Mouse (Mus musculus) MEL (cell line): Measurements from ENCODE around the gene Zfp771. TPM values are rescaled to one million over a fixed set of nuclear protein-coding genes. Genes with fewer than 3 reads are reported as not detected.

Experiments used
- DNase-seq: peaks from one replicate; pipeline ENCODE4 v3.0.0; 2011; ENCODE audit warnings: low read depth, low spot score
- H3K27ac ChIP-seq: 2 replicates; pipeline ENCODE4 v1.5.1; 2012; ENCODE audit warnings: low read depth, mild to moderate bottlenecking, control low read depth, low read length, moderate library complexity; ENCODE audit not compliant: control insufficient read depth
- H3K27me3 ChIP-seq, 2 experiments: fragments of 150-350 bp in 1 of 2; sonication (generic) in 1 of 2; 2 replicates each; pipeline ENCODE4 v1.6.1; 2012; ENCODE audit warnings: low read length in 2 of 2, mild to moderate bottlenecking in 2 of 2, improper control_type of control experiment in 1 of 2, moderate library complexity in 1 of 2; ENCODE audit not compliant: insufficient read depth in 2 of 2, control insufficient read depth in 1 of 2
- H3K36me3 ChIP-seq, 2 experiments: 2 replicates each; pipeline ENCODE4 v1.6.1; 2012 to 2014; ENCODE audit warnings: low read length in 2 of 2, improper control_type of control experiment in 1 of 2, inconsistent platforms in 1 of 2, mild to moderate bottlenecking in 1 of 2; ENCODE audit not compliant: insufficient read depth in 2 of 2, control insufficient read depth in 1 of 2
- H3K4me1 ChIP-seq, 2 experiments: fragments of 150-350 bp in 1 of 2; sonication (generic) in 1 of 2; 2 replicates each; pipeline ENCODE4 v1.6.1; 2012; ENCODE audit warnings: low read length in 2 of 2, improper control_type of control experiment in 1 of 2, mild to moderate bottlenecking in 1 of 2; ENCODE audit not compliant: insufficient read depth in 2 of 2, control insufficient read depth in 1 of 2
- H3K4me3 ChIP-seq, 2 experiments: fragments of 150-350 bp in 1 of 2; sonication (generic) in 1 of 2; 2 replicates each; pipeline ENCODE4 v1.5.1; 2012; ENCODE audit warnings: low read depth in 2 of 2, low read length in 2 of 2, mild to moderate bottlenecking in 2 of 2, moderate library complexity in 2 of 2, control low read depth in 1 of 2, improper control_type of control experiment in 1 of 2; ENCODE audit not compliant: control insufficient read depth in 1 of 2, insufficient read depth in 1 of 2
- H3K79me2 ChIP-seq: 2 replicates; pipeline ENCODE4 v1.6.1; 2012; ENCODE audit warnings: mild to moderate bottlenecking, low read length, moderate library complexity; ENCODE audit not compliant: control insufficient read depth, poor library complexity, insufficient read depth
- H3K9ac ChIP-seq: 2 replicates; pipeline ENCODE4 v1.6.1; 2012; ENCODE audit warnings: low read depth, mild to moderate bottlenecking, control low read depth, low read length, moderate library complexity; ENCODE audit not compliant: control insufficient read depth, poor library complexity, severe bottlenecking
- H3K9me3 ChIP-seq: fragments of 150-350 bp; sonication (generic); replicated peaks from 2 replicates; pipeline ENCODE4 v1.6.1; 2012; ENCODE audit warnings: mild to moderate bottlenecking, low read length, improper control_type of control experiment, moderate library complexity; ENCODE audit not compliant: insufficient read depth
- BHLHE40 ChIP-seq: IDR thresholded peaks from 2 replicates; pipeline ENCODE4 v1.6.1; 2012; ENCODE audit warnings: low read depth, mild to moderate bottlenecking, inconsistent platforms, low read length, improper control_type of control experiment, borderline replicate concordance
- CHD2 ChIP-seq: IDR thresholded peaks from 2 replicates; pipeline ENCODE4 v1.6.1; 2011; ENCODE audit warnings: low read length, improper control_type of control experiment
- CTCF ChIP-seq, 3 experiments: IDR thresholded peaks in 2 of 3; conservative IDR thresholded peaks in 1 of 3; 2 replicates each; pipeline ENCODE4 v1.5.1; 2011 to 2012; ENCODE audit warnings: low read length in 3 of 3, low read depth in 2 of 3, mild to moderate bottlenecking in 2 of 3, improper control_type of control experiment in 1 of 3, inconsistent platforms in 1 of 3, mixed read lengths in 1 of 3, moderate library complexity in 1 of 3; ENCODE audit not compliant: control insufficient read depth in 1 of 3, insufficient read depth in 1 of 3, poor library complexity in 1 of 3, severe bottlenecking in 1 of 3
- ELF1 ChIP-seq: IDR thresholded peaks from 2 replicates; pipeline ENCODE4 v1.6.1; 2014; ENCODE audit warnings: low read depth, mild to moderate bottlenecking, inconsistent platforms, low read length, improper control_type of control experiment, moderate library complexity
- GABPA ChIP-seq: IDR thresholded peaks from 2 replicates; pipeline ENCODE4 v1.6.1; 2012; ENCODE audit warnings: low read depth, mild to moderate bottlenecking, inconsistent platforms, low read length, improper control_type of control experiment, moderate library complexity
- GATA1 ChIP-seq: IDR thresholded peaks from 2 replicates; pipeline ENCODE4 v1.6.1; 2011; ENCODE audit warnings: low read depth, low read length, improper control_type of control experiment
- HCFC1 ChIP-seq: IDR thresholded peaks from 2 replicates; pipeline ENCODE4 v1.6.1; 2012; ENCODE audit warnings: low read depth, mild to moderate bottlenecking, inconsistent platforms, low read length, improper control_type of control experiment, moderate library complexity
- JUND ChIP-seq: IDR thresholded peaks from 2 replicates; pipeline ENCODE4 v1.6.1; 2011; ENCODE audit warnings: low read depth, mild to moderate bottlenecking, improper control_type of control experiment, low read length
- KAT2A ChIP-seq: conservative IDR thresholded peaks from 2 replicates; pipeline ENCODE4 v1.6.1; 2012; ENCODE audit warnings: low read depth, low read length, improper control_type of control experiment, inconsistent platforms
- MAFK ChIP-seq: IDR thresholded peaks from 2 replicates; pipeline ENCODE4 v1.6.1; 2011; ENCODE audit warnings: low read depth, mild to moderate bottlenecking, low read length, improper control_type of control experiment, borderline replicate concordance
- MAX ChIP-seq: IDR thresholded peaks from 2 replicates; pipeline ENCODE4 v1.6.1; 2011; ENCODE audit warnings: low read length, improper control_type of control experiment
- MAZ ChIP-seq: IDR thresholded peaks from 2 replicates; pipeline ENCODE4 v1.6.1; 2012; ENCODE audit warnings: low read depth, mild to moderate bottlenecking, inconsistent platforms, low read length, improper control_type of control experiment
- MXI1 ChIP-seq: IDR thresholded peaks from 2 replicates; pipeline ENCODE4 v1.6.1; 2011; ENCODE audit warnings: mild to moderate bottlenecking, low read depth, low read length, improper control_type of control experiment
- MYB ChIP-seq: IDR thresholded peaks from 2 replicates; pipeline ENCODE4 v1.6.1; 2011; ENCODE audit warnings: mild to moderate bottlenecking, low read depth, low read length, improper control_type of control experiment
- MYC ChIP-seq: IDR thresholded peaks from 2 replicates; pipeline ENCODE4 v1.6.1; 2011; ENCODE audit warnings: low read depth, mild to moderate bottlenecking, low read length, improper control_type of control experiment, moderate library complexity
- NELFE ChIP-seq: IDR thresholded peaks from 2 replicates; pipeline ENCODE4 v1.6.1; 2011; ENCODE audit warnings: low read depth, low read length, improper control_type of control experiment
- NRF1 ChIP-seq: IDR thresholded peaks from 2 replicates; pipeline ENCODE4 v1.6.1; 2014; ENCODE audit warnings: low read depth, mild to moderate bottlenecking, inconsistent platforms, low read length, improper control_type of control experiment, moderate library complexity; ENCODE audit not compliant: poor library complexity, insufficient read depth, severe bottlenecking
- POLR2AphosphoS2 ChIP-seq: IDR thresholded peaks from 2 replicates; pipeline ENCODE4 v1.6.1; 2011; ENCODE audit warnings: low read length, improper control_type of control experiment
- RAD21 ChIP-seq: IDR thresholded peaks from 2 replicates; pipeline ENCODE4 v1.6.1; 2011; ENCODE audit warnings: mild to moderate bottlenecking, low read depth, low read length, improper control_type of control experiment
- RCOR1 ChIP-seq: IDR thresholded peaks from 2 replicates; pipeline ENCODE4 v1.6.1; 2012; ENCODE audit warnings: low read depth, mild to moderate bottlenecking, inconsistent platforms, low read length, improper control_type of control experiment
- TBP ChIP-seq: IDR thresholded peaks from 2 replicates; pipeline ENCODE4 v1.8.0; 2011; ENCODE audit warnings: low read depth, low read length, improper control_type of control experiment
- TCF12 ChIP-seq: IDR thresholded peaks from 2 replicates; pipeline ENCODE4 v1.6.1; 2014; ENCODE audit warnings: low read depth, mild to moderate bottlenecking, inconsistent platforms, low read length, improper control_type of control experiment, moderate library complexity
- UBTF ChIP-seq: IDR thresholded peaks from 2 replicates; pipeline ENCODE4 v1.6.1; 2012; ENCODE audit warnings: low read depth, mild to moderate bottlenecking, inconsistent platforms, low read length, improper control_type of control experiment, moderate library complexity, borderline replicate concordance; ENCODE audit not compliant: insufficient read depth
- USF2 ChIP-seq, 2 experiments: IDR thresholded peaks; 2 replicates each; pipeline ENCODE4 v1.6.1; 2011 to 2012; ENCODE audit warnings: improper control_type of control experiment in 2 of 2, low read length in 2 of 2, borderline replicate concordance in 1 of 2, inconsistent platforms in 1 of 2, low read depth in 1 of 2, mild to moderate bottlenecking in 1 of 2; ENCODE audit not compliant: insufficient read depth in 1 of 2
- ZC3H11A ChIP-seq: IDR thresholded peaks from 2 replicates; pipeline ENCODE4 v1.6.1; 2012; ENCODE audit warnings: low read depth, mild to moderate bottlenecking, inconsistent platforms, low read length, improper control_type of control experiment
- ZKSCAN1 ChIP-seq: IDR thresholded peaks from 2 replicates; pipeline ENCODE4 v1.6.1; 2012; ENCODE audit warnings: low read depth, mild to moderate bottlenecking, inconsistent platforms, low read length, improper control_type of control experiment, moderate library complexity
- polyA plus RNA-seq, 2 experiments: library from polyadenylated mRNA; stranded (reverse) in 1 of 2; unstranded in 1 of 2; fragments of >175 nt in 1 of 2; fragments of >200 nt in 1 of 2; gene quantifications; 2 replicates each; pipeline versions ENCODE4 v1.2.1 to v1.2.4; 2012; ENCODE audit warnings: low replicate concordance in 2 of 2, low read depth in 1 of 2; ENCODE audit not compliant: insufficient read length in 2 of 2, insufficient read depth in 1 of 2, missing spikeins in 1 of 2
- total RNA-seq: library from RNA; depleted of rRNA; stranded (reverse); fragments of 300-350 nt; gene quantifications from 2 replicates; pipeline ENCODE4 v1.2.3, GENCODE M21; 2012

Zfp771 gene
- total and polyA plus RNA-seq, 3 experiments = 33.4 to 58.3 TPM; not detected in 1

GRCm38 (mm10) chr7:127232622-127233367, 11.3 kb upstream of the Zfp771 start, which contains the start of the genes Zfp553 and Sept1 (continued):
- TF ChIP-seq HCFC1 (peak; percentile 78), USF2 (IDR thresholded peaks at IDR 0.05; ENCODE audit: borderline replicate concordance in 1 of 2, insufficient read depth in 1 of 2, low read depth in 1 of 2, low read length in 2 of 2) (no peak), ZC3H11A (no peak)

DNA sequence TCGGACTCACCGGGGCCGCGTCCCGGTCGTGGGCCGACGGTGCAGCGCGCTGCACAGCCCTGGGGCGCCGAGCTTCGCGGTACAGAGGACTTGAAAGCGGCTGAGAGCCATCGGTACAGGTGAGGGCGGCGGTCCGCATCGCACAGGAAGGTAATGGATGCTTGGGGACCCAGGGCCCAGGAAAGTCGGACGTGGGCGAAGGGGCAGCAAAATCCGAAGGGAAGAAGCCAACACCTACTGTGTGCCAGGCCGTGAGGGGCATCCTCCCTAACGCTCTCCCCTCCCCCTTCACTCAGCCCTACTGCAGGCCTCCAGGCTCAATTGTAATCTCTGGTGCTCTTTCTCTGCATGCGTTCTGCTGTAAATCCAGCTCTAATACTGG, 10.7 kb upstream of the Zfp771 start:
- Histone ChIP-seq H3K27ac (peak overlapping the region; percentile 74), H3K27me3 (no peaks in the 10 kb centered on the region), H3K79me2 (peaks cover 37% of the 10 kb centered on the region), H3K36me3 (peaks cover 0 to 14% of the 10 kb centered on the region in 2 experiments; a peak in 3 of 4 replicates), H3K4me1 (peaks cover 2 to 20% of the 10 kb centered on the region in 2 experiments; a peak in 3 of 4 replicates), H3K4me3 (peak overlapping the region; percentile 80 to 83), H3K9ac (peak overlapping the region; percentile 94), H3K9me3 (no peaks in the 10 kb centered on the region)
- peak; percentile 71 for DNase-seq
- no peak for TF ChIP-seq HCFC1
- TF ChIP-seq CTCF (IDR thresholded peaks at IDR 0.05 in 2 of 3, conservative IDR thresholded peaks at IDR 0.05 in 1 of 3; ENCODE audit: control insufficient read depth in 1 of 3, insufficient read depth in 1 of 3, low read depth in 2 of 3, low read length in 3 of 3, poor library complexity in 1 of 3, severe bottlenecking in 1 of 3) = no peak
- no peak for TF ChIP-seq RAD21
- peak; percentile 91 for TF ChIP-seq ZKSCAN1
- TF ChIP-seq MXI1 = peak; percentile 15; the same call in 1 of the 2 replicates
- no peak for TF ChIP-seq RCOR1
- no peak for TF ChIP-seq POLR2AphosphoS2
- TF ChIP-seq UBTF = no peak
- no peak for TF ChIP-seq NELFE
- TF ChIP-seq MAFK = no peak
- no peak for TF ChIP-seq GABPA
- TF ChIP-seq MAZ = no peak
- no peak for TF ChIP-seq GATA1
- TF ChIP-seq KAT2A = no peak
- no peak for TF ChIP-seq MAX
- TF ChIP-seq, all 39 proteins: peak for 2

DNA sequence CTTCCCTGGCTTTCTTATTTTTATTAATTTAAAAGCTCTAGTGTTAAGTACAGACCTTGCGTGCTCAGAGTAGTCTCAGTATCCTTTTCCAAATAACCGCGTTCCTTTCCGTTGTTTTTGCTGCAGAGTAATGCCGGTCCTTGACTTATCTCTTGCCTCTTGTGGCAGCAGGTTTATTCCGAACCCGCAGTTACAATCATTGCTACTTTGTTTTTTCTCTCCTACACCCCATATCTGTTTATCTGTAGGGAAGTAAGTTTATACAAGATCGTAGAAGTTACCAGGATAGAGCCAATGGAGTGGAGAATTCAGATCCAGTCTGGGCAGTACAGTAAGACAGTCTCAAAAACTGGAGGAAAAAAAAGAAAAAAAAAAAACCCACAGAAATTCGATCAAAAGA, 10.3 kb upstream of the Zfp771 start:
- Histone ChIP-seq H3K27ac (peak overlapping the region; percentile 74), H3K4me1 (peaks cover 2 to 18% of the 10 kb centered on the region in 2 experiments; a peak in 3 of 4 replicates), H3K79me2 (peaks cover 37% of the 10 kb centered on the region), H3K9me3 (no peaks in the 10 kb centered on the region), H3K36me3 (peaks cover 0 to 14% of the 10 kb centered on the region in 2 experiments; a peak in 3 of 4 replicates), H3K9ac (peak overlapping the region; percentile 94), H3K4me3 (peak overlapping the region; percentile 80 to 83), H3K27me3 (no peaks in the 10 kb centered on the region)
- DNase-seq = peak; percentile 73
- no peak for TF ChIP-seq MAFK
- TF ChIP-seq TBP = no peak
- TF ChIP-seq BHLHE40 = no peak
- TF ChIP-seq ZKSCAN1 = no peak
- TF ChIP-seq ELF1 = no peak
- no peak for TF ChIP-seq CHD2
- no peak for TF ChIP-seq MAX
- no peak for TF ChIP-seq NELFE
- TF ChIP-seq GABPA = no peak
- 0 out of 2 replicates have a peak, but pooled peaks have one; percentile 13 for TF ChIP-seq MYC
- TF ChIP-seq UBTF = no peak
- no peak for TF ChIP-seq JUND
- peak; percentile 71; the same call in 1 of the 2 replicates for TF ChIP-seq GATA1
- TF ChIP-seq TCF12 = 0 out of 2 replicates have a peak, but pooled peaks have one; percentile 38
- TF ChIP-seq MYB = no peak
- TF ChIP-seq MXI1 = peak; percentile 35
- TF ChIP-seq NRF1 = no peak
- TF ChIP-seq POLR2AphosphoS2 = no peak
- TF ChIP-seq HCFC1 = no peak
